Mouse (Mus musculus) central nervous system, embryonic 18 days (tissue): ENCODE data around the gene Sacs. TPM values are rescaled to one million over a fixed set of nuclear protein-coding genes. Genes with fewer than 3 reads are reported as not detected.

ENCODE experiments used
- polyA plus RNA-seq: library from polyadenylated mRNA; depleted of rRNA; stranded (reverse); fragments of >200 nt; gene quantifications from 2 replicates; pipeline ENCODE4 v1.2.3, GENCODE M21; 2012; rRNA removed

The Sacs gene
- polyA plus RNA-seq, result 13.7 and 14.9 TPM in 2 replicates

GRCm38 (mm10) chr14:61137994-61138726, at the start of gene Sacs:
Gene Sacs, plus strand, starts transcription at chr14:61138457.

GRCm38 (mm10) chr14:61258352-61258751, 120.1 kb downstream of the Sacs start, which contains the start of gene Sgcg:
Gene Sgcg, minus strand, starts transcription at chr14:61258490.

Other genes starting within 250 kb of the Sacs start
- gene Tnfrsf19, start 92.0 kb upstream of the Sacs start, polyA plus RNA-seq, result 37.3 and 42.9 TPM in 2 replicates
- 0.08 and 1.5 TPM in 2 replicates for gene Sgcg, start 120.0 kb downstream of the Sacs start, polyA plus RNA-seq
- gene Arl11, start 171.3 kb downstream of the Sacs start, polyA plus RNA-seq, result 0.40 and 0.41 TPM in 2 replicates
- gene Ebpl, start 222.0 kb downstream of the Sacs start, polyA plus RNA-seq, result 4.5 and 4.9 TPM in 2 replicates